Mouse (Mus musculus): ENCODE data around the gene Ropn1l. TPM values are rescaled to one million over a fixed set of nuclear protein-coding genes. Genes with fewer than 3 reads are reported as not detected.

The Ropn1l gene
- polyA plus RNA-seq, 1 experiment from 2014 or later = 1.4 TPM

DNA sequence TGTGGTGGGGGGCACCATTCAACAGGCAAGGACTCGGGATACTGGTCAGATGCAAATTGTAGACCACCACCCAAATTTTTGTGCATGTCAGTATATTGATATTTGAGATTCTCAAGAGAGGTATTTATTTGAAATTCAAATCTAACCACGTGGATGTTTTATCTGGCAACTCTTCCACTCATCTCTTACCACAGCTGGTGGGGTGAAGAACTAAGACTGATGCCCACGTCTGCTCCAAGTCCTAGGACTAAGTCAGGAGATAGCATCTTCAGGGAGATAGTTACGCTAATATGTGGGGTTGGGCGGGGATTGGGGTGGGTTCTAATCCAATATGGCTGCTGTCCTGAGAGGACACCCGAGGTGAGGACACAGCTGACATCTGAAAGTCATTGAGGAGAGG lies 41.1 kb downstream of the Ropn1l start:
- H3K4me3 ChIP-seq (replicated peaks; ENCODE audit: low read depth, low read length) = no peak overlapping the region
- H3K27ac ChIP-seq (replicated peaks; ENCODE audit: low read depth, low read length) = no peak overlapping the region
- no peaks in the 10 kb centered on the region for H3K36me3 ChIP-seq (ENCODE audit: control insufficient read depth, insufficient read depth, low read length)
- ATAC-seq (ENCODE audit: low FRiP score, low TSS enrichment) (no peak), DNase-seq (no peak)
- no peak overlapping the region for H3K9ac ChIP-seq (replicated peaks; ENCODE audit: low read length)
- 86% methylated on average over 6 of the region's 6 CpGs for WGBS
- H3K4me2 ChIP-seq (ENCODE audit: low read length) = no peak overlapping the region
- no peaks in the 10 kb centered on the region for H3K27me3 ChIP-seq (ENCODE audit: control insufficient read depth, insufficient read depth, low read length)
- no peaks in the 10 kb centered on the region for H3K9me3 ChIP-seq (ENCODE audit: control insufficient read depth, low read length)
- H3K4me1 ChIP-seq (ENCODE audit: control insufficient read depth, insufficient read depth, low read length) = no peaks in the 10 kb centered on the region

DNA sequence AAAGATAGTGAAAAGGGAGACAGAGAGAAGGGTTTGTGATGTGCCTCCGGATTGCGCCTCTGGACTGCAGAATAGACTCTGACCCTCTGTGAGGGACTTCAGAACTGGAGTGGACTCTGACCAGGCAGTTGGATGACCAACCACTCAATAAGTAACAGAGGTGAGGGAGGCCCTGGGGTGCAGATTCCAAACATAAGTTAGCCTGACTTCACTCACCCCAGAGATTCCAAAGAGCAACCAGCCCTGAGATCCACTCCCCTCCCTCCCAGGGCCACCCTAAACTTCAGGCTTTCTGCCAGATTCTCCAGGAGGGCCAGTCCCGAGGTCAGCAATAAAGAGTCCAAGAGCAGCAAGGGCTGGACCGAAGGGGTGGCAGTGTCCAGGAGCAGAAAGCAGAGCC lies 46.0 kb downstream of the Ropn1l start:
- H3K9me3 ChIP-seq (ENCODE audit: control insufficient read depth, low read length) = no peaks in the 10 kb centered on the region
- H3K9ac ChIP-seq (replicated peaks; ENCODE audit: low read length) = no peak overlapping the region
- no peak overlapping the region for H3K27ac ChIP-seq (replicated peaks; ENCODE audit: low read depth, low read length)
- DNase-seq (no peak), ATAC-seq (ENCODE audit: low FRiP score, low TSS enrichment) (no peak)
- WGBS = 86% methylated on average over 4 of the region's 4 CpGs
- no peak overlapping the region for H3K4me3 ChIP-seq (replicated peaks; ENCODE audit: low read depth, low read length)
- no peaks in the 10 kb centered on the region for H3K27me3 ChIP-seq (ENCODE audit: control insufficient read depth, insufficient read depth, low read length)
- H3K4me2 ChIP-seq (ENCODE audit: low read length) = no peak overlapping the region
- peaks cover 5% of the 10 kb centered on the region; the same call in 1 of the 2 replicates for H3K4me1 ChIP-seq (ENCODE audit: control insufficient read depth, insufficient read depth, low read length)
- no peaks in the 10 kb centered on the region for H3K36me3 ChIP-seq (ENCODE audit: control insufficient read depth, insufficient read depth, low read length)

DNA sequence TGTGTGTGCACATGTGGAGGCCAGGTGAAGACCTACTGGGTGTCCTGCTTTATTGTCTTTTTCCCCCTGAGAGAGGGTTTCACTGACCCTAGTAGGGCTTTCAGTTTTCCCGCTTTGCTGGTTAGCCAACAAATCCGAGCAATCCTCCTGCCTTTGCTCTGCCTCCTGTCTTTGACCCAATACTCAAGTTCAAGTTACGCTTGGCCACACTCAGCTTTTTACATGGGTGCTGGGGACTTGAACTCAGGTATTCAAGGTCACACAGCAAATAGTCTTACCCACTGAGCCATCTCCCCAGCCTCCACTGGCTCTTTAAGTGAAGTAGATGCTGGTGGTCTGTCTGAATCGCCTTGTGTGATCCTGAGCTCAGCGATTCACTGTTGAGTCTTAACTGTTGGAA lies 46.7 kb downstream of the Ropn1l start:
- no peak overlapping the region for H3K4me2 ChIP-seq (ENCODE audit: low read length)
- H3K4me1 ChIP-seq (ENCODE audit: control insufficient read depth, insufficient read depth, low read length) = peaks cover 9% of the 10 kb centered on the region; the same call in 1 of the 2 replicates
- no peak for ATAC-seq (ENCODE audit: low FRiP score, low TSS enrichment)
- H3K36me3 ChIP-seq (ENCODE audit: control insufficient read depth, insufficient read depth, low read length) = no peaks in the 10 kb centered on the region
- no peaks in the 10 kb centered on the region for H3K9me3 ChIP-seq (ENCODE audit: control insufficient read depth, low read length)
- H3K27ac ChIP-seq (replicated peaks; ENCODE audit: low read depth, low read length) = no peak overlapping the region
- H3K27me3 ChIP-seq (ENCODE audit: control insufficient read depth, insufficient read depth, low read length) = no peaks in the 10 kb centered on the region
- 88% methylated on average over 5 of the region's 5 CpGs for WGBS
- no peak for DNase-seq
- no peak overlapping the region for H3K4me3 ChIP-seq (replicated peaks; ENCODE audit: low read depth, low read length)
- no peak overlapping the region for H3K9ac ChIP-seq (replicated peaks; ENCODE audit: low read length)

DNA sequence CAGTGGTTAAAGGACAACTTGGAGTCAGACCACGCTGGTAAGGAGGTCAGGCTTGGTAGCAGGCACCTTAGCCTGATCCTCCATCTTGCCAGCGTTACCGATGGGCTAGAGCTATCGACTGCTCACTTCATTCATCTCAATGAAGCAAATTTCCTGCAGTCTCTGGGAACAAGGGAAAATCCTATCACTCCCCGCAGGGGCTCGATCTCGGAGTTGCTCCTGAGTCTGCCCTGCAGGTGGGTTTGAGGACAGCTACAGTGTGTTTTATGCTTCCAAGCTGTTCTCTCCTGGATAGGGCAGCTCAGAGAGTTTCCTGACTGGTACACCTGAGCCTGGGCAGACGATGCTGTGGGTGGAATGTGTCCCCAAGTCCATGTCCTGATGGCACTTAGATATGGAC lies 49.2 kb downstream of the Ropn1l start:
- Histone ChIP-seq H3K27ac (replicated peaks; ENCODE audit: low read depth, low read length) (no peak overlapping the region), H3K9ac (replicated peaks; ENCODE audit: low read length) (no peak overlapping the region), H3K4me3 (replicated peaks; ENCODE audit: low read depth, low read length) (no peak overlapping the region), H3K4me1 (ENCODE audit: control insufficient read depth, insufficient read depth, low read length) (peaks cover 9% of the 10 kb centered on the region; the same call in 1 of the 2 replicates), H3K4me2 (ENCODE audit: low read length) (no peak overlapping the region), H3K36me3 (ENCODE audit: control insufficient read depth, insufficient read depth, low read length) (no peaks in the 10 kb centered on the region), H3K9me3 (ENCODE audit: control insufficient read depth, low read length) (no peaks in the 10 kb centered on the region), H3K27me3 (ENCODE audit: control insufficient read depth, insufficient read depth, low read length) (no peaks in the 10 kb centered on the region)
- WGBS = 87% methylated on average over 8 of the region's 8 CpGs
- DNase-seq (no peak), ATAC-seq (ENCODE audit: low FRiP score, low TSS enrichment) (no peak)

DNA sequence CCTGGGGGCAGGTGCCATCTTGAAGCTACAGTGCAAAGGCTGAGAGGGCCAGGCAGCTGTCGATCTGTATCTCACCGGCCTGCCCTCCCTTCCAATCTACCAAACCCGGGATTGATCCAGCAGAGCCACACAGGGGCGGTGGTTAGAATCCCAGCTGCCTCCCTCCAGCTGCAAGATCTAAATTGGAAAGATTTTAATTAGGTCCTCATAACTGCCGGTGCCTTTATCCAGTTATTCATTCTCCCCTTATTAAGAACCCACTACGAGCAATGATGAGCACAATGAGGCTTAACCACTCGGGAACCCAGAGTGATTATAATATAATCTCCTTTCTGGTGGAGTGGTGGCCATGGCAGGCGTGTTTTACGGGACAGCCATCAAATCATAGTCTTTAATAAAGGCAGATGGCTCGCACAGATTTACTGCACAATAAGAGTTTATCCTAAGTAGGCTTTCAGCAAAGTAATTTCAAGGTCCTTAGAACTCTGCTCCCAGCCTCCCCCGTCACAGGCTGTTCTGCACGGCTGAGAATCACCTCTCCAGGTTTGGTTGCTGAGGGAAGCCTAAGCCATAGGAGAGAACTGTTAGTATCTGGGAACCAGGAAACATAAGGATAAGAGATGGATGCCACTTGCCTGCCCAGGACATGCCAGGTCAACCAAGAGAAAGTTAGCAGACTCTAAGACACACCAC lies 51.2 kb downstream of the Ropn1l start:
- no peaks in the 10 kb centered on the region for H3K36me3 ChIP-seq (ENCODE audit: control insufficient read depth, insufficient read depth, low read length)
- WGBS = 30% methylated on average over 12 of the region's 12 CpGs
- ATAC-seq (ENCODE audit: low FRiP score, low TSS enrichment) (peak; percentile 60; the same call in 1 of the 2 replicates), DNase-seq (peak; percentile 36)
- no peaks in the 10 kb centered on the region for H3K9me3 ChIP-seq (ENCODE audit: control insufficient read depth, low read length)
- no peak overlapping the region for H3K4me2 ChIP-seq (ENCODE audit: low read length)
- peaks cover 9% of the 10 kb centered on the region; the same call in 1 of the 2 replicates for H3K4me1 ChIP-seq (ENCODE audit: control insufficient read depth, insufficient read depth, low read length)
- H3K27ac ChIP-seq (replicated peaks; ENCODE audit: low read depth, low read length) = peak overlapping the region; percentile 38; the same call in 1 of the 2 replicates
- H3K9ac ChIP-seq (replicated peaks; ENCODE audit: low read length) = no peak overlapping the region
- H3K27me3 ChIP-seq (ENCODE audit: control insufficient read depth, insufficient read depth, low read length) = no peaks in the 10 kb centered on the region
- H3K4me3 ChIP-seq (replicated peaks; ENCODE audit: low read depth, low read length) = no peak overlapping the region

DNA sequence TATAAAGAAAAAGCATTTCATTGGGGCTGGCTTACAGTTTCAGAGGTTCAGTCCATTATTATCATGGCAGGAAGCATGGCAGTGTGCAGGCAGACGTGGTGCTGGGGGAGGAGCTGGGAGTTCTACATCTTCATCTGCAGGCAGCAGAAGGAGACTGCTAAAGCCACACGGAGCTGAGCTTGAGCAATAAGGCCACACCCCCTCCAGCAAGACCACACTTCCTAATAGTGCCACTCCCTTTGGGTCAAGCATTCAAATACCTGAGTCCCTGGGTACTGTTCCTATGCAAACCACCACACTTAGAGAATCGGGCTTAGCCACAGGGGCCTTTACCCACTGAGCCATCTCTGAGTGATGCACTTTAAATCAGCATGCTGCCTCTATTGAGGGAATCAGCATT lies 52.6 kb downstream of the Ropn1l start:
- no peak for ATAC-seq (ENCODE audit: low FRiP score, low TSS enrichment)
- Histone ChIP-seq H3K9me3 (ENCODE audit: control insufficient read depth, low read length) (no peaks in the 10 kb centered on the region), H3K4me3 (replicated peaks; ENCODE audit: low read depth, low read length) (no peak overlapping the region), H3K9ac (replicated peaks; ENCODE audit: low read length) (no peak overlapping the region), H3K4me1 (ENCODE audit: control insufficient read depth, insufficient read depth, low read length) (peaks cover 9% of the 10 kb centered on the region; the same call in 1 of the 2 replicates), H3K27me3 (ENCODE audit: control insufficient read depth, insufficient read depth, low read length) (no peaks in the 10 kb centered on the region), H3K36me3 (ENCODE audit: control insufficient read depth, insufficient read depth, low read length) (no peaks in the 10 kb centered on the region), H3K4me2 (ENCODE audit: low read length) (no peak overlapping the region), H3K27ac (replicated peaks; ENCODE audit: low read depth, low read length) (no peak overlapping the region)
- 24% methylated on average over 3 of the region's 3 CpGs for WGBS
- DNase-seq = no peak

DNA sequence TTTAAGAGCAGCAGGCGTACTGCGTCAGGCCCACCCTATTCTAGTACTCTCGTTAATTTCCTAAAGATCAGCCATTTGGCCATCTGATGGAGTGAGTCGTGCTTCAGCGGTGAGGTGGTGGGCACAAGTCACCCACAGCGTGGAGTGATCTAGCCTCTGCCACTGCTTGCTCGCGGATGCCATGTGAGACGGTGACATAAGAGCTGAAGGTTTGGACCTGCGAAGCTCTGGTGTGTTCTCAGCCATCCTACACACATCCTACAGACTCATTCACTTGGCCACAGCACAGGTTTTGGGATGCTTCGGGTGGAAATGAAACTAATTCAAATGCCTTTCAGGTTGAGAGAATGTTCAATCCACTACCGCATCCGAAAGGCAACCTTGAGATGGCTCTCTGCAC lies 54.8 kb downstream of the Ropn1l start:
- 94% methylated on average over 13 of the region's 13 CpGs for WGBS
- Histone ChIP-seq H3K4me2 (ENCODE audit: low read length) (no peak overlapping the region), H3K27ac (replicated peaks; ENCODE audit: low read depth, low read length) (no peak overlapping the region), H3K9me3 (ENCODE audit: control insufficient read depth, low read length) (no peaks in the 10 kb centered on the region), H3K36me3 (ENCODE audit: control insufficient read depth, insufficient read depth, low read length) (no peaks in the 10 kb centered on the region), H3K27me3 (ENCODE audit: control insufficient read depth, insufficient read depth, low read length) (no peaks in the 10 kb centered on the region), H3K4me3 (replicated peaks; ENCODE audit: low read depth, low read length) (no peak overlapping the region), H3K4me1 (ENCODE audit: control insufficient read depth, insufficient read depth, low read length) (peaks cover 9% of the 10 kb centered on the region; the same call in 1 of the 2 replicates), H3K9ac (replicated peaks; ENCODE audit: low read length) (no peak overlapping the region)
- ATAC-seq (ENCODE audit: low FRiP score, low TSS enrichment) = no peak
- no peak for DNase-seq

DNA sequence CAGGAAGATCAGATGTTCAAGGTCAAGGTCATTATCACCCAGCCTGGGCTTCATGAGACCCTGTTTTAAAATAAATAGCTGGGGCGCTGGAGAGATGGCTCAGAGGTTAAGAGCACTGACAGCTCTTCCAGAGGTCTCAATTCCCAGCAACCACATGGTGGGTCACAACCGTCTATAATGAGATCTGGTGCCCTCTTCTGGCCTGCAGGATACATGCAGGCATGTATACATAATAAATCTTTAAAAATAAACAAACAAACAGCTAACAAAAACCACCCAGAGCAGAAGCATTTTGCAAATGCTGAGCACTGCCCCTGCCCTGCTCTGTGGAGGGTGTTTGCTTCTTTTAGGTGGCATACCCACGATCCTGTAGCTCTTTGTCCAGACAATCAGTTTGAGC lies 56.2 kb downstream of the Ropn1l start:
- H3K36me3 ChIP-seq (ENCODE audit: control insufficient read depth, insufficient read depth, low read length) = no peaks in the 10 kb centered on the region
- no peak overlapping the region for H3K4me2 ChIP-seq (ENCODE audit: low read length)
- no peak overlapping the region for H3K9ac ChIP-seq (replicated peaks; ENCODE audit: low read length)
- no peak overlapping the region for H3K4me3 ChIP-seq (replicated peaks; ENCODE audit: low read depth, low read length)
- 0 out of 2 replicates have a peak, but pooled peaks cover 3% of the 10 kb centered on the region for H3K4me1 ChIP-seq (ENCODE audit: control insufficient read depth, insufficient read depth, low read length)
- ATAC-seq (ENCODE audit: low FRiP score, low TSS enrichment) (no peak), DNase-seq (no peak)
- WGBS = 86% methylated on average over 3 of the region's 3 CpGs
- H3K27ac ChIP-seq (replicated peaks; ENCODE audit: low read depth, low read length) = no peak overlapping the region
- H3K9me3 ChIP-seq (ENCODE audit: control insufficient read depth, low read length) = no peaks in the 10 kb centered on the region
- H3K27me3 ChIP-seq (ENCODE audit: control insufficient read depth, insufficient read depth, low read length) = no peaks in the 10 kb centered on the region

DNA sequence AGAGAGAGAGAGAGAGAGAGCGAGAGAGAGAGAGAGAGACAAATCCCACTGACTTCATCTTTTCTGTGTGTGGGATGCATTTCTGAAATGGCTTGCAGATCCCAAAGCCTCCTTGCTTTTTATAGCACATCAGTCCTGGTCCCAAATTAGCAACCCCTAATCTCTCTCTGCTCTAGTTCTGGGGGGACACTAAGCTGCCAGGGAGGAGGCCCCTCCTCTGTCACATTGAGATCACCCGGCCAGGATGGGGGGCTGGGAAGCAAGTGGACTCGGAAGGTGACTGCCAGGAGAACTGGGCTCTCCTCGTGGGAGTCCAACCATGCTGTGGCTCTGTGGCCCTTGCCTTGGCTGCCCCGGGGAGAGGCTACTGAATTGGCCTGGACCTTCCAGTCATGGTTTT lies 56.8 kb downstream of the Ropn1l start:
- Histone ChIP-seq H3K4me2 (ENCODE audit: low read length) (no peak overlapping the region), H3K9me3 (ENCODE audit: control insufficient read depth, low read length) (no peaks in the 10 kb centered on the region), H3K9ac (replicated peaks; ENCODE audit: low read length) (no peak overlapping the region), H3K27me3 (ENCODE audit: control insufficient read depth, insufficient read depth, low read length) (no peaks in the 10 kb centered on the region), H3K4me1 (ENCODE audit: control insufficient read depth, insufficient read depth, low read length) (no peaks in the 10 kb centered on the region), H3K4me3 (replicated peaks; ENCODE audit: low read depth, low read length) (no peak overlapping the region), H3K27ac (replicated peaks; ENCODE audit: low read depth, low read length) (no peak overlapping the region), H3K36me3 (ENCODE audit: control insufficient read depth, insufficient read depth, low read length) (no peaks in the 10 kb centered on the region)
- no peak for ATAC-seq (ENCODE audit: low FRiP score, low TSS enrichment)
- WGBS = 84% methylated on average over 5 of the region's 5 CpGs
- no peak for DNase-seq
